ENCODE assay signal across 32 mouse cellular contexts in the genomic region with DNA sequence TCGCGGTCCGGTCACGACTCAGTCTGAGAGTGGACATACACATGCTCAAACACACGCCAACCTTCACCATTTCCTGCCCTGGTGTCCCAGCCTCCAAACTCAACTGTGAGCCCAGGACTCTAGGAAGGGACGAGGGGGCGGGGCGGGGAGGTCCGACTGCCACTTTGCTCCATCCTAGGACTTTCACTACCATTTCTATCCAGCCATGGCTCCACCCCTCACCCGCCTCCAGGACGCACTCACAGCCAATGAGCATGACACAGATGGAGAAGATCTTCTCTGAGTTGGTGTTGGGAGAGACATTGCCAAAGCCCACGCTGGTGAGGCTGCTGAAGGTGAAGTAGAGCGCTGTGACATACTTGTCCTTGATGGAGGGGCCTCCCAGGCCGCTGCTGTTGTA. TPM values are rescaled to one million over a fixed set of nuclear protein-coding genes. Genes with fewer than 3 reads are reported as not detected.
DNase-seq lines count a peak whose midpoint lies in the region; ATAC-seq lines count a peak whose summit lies in the region.
"Had no signal": no experiment of that assay in that cellular context is flagged by ENCODE, and none has a peak within 500 bp of the region (broad histone marks: within the 10 kb centered on the region; RNA-seq: fewer than 3 reads in every experiment).

No protein-coding gene starts in this region.

- H3K36me3 ChIP-seq in heart, embryonic 13.5 days, result peaks cover 69% of the 10 kb centered on the region
- peaks cover 65% of the 10 kb centered on the region for H3K36me3 ChIP-seq in heart, embryonic 12.5 days
- peaks cover 35% of the 10 kb centered on the region for H3K36me3 ChIP-seq in limb, embryonic 10.5 days

- H3K9me3 ChIP-seq in heart, embryonic 13.5 days, result no peaks in the 10 kb centered on the region
- no peaks in the 10 kb centered on the region for H3K9me3 ChIP-seq in heart, embryonic 12.5 days (replicated peaks)
- H3K9me3 ChIP-seq in limb, embryonic 10.5 days (replicated peaks), result no peaks in the 10 kb centered on the region
- H3K9me3 ChIP-seq: G1E; hindbrain, embryonic 10.5 days; hindbrain, embryonic 15.5 days; midbrain, embryonic 10.5 days had no signal

- no peak overlapping the region for H3K27ac ChIP-seq in heart, embryonic 13.5 days (replicated peaks)
- no peak overlapping the region for H3K27ac ChIP-seq in heart, embryonic 12.5 days (ENCODE audit: poor library complexity, severe bottlenecking)
- no peak overlapping the region for H3K27ac ChIP-seq in limb, embryonic 10.5 days
- H3K27ac ChIP-seq: gastrocnemius, adult 2 months; hindbrain, embryonic 10.5 days; hindbrain, embryonic 15.5 days; left cerebral cortex, adult 2 months; liver, embryonic 14.5 days; macrophage; midbrain, embryonic 10.5 days had no signal

- H3K27me3 ChIP-seq in heart, embryonic 13.5 days (replicated peaks), result peaks cover 26% of the 10 kb centered on the region
- peaks cover 12% of the 10 kb centered on the region; the same call in 1 of the 2 replicates for H3K27me3 ChIP-seq in heart, embryonic 12.5 days (replicated peaks)
- H3K27me3 ChIP-seq in limb, embryonic 10.5 days (ENCODE audit: low read depth, poor library complexity, severe bottlenecking), result peaks cover 60% of the 10 kb centered on the region
- H3K27me3 ChIP-seq: hindbrain, embryonic 15.5 days had no signal

- H3K4me3 ChIP-seq in heart, embryonic 13.5 days, result no peak overlapping the region
- H3K4me3 ChIP-seq in heart, embryonic 12.5 days, result no peak overlapping the region
- peak overlapping the region; percentile 21 for H3K4me3 ChIP-seq in limb, embryonic 10.5 days
- H3K4me3 ChIP-seq: gastrocnemius, adult 2 months; hindbrain, embryonic 10.5 days; hindbrain, embryonic 15.5 days; left cerebral cortex, adult 2 months; midbrain, embryonic 10.5 days had no signal

- peak overlapping the region; percentile 24 for H3K9ac ChIP-seq in heart, embryonic 13.5 days
- H3K9ac ChIP-seq in heart, embryonic 12.5 days, result no peak overlapping the region
- H3K9ac ChIP-seq: hindbrain, embryonic 15.5 days; liver, embryonic 14.5 days had no signal

- 36% methylated on average over 14 of the region's 14 CpGs for WGBS in heart, embryonic 13.5 days
- WGBS in heart, embryonic 12.5 days, result 42% methylated on average over 14 of the region's 14 CpGs
- 32% methylated on average over 14 of the region's 14 CpGs for WGBS in limb, embryonic 10.5 days

- DNase-seq in R1 (ENCODE audit: low read depth, low spot score), result peak; percentile 92
- DNase-seq in limb, embryonic 10.5 days (ENCODE audit: low spot score), result no peak
- DNase-seq in kidney, postnatal 10 days, result no peak
- no peak for DNase-seq in gastrocnemius, postnatal 25 days
- DNase-seq in thymus, postnatal 25 days, result no peak
- DNase-seq: adrenal gland, adult 2 months; adrenal gland, postnatal 36 days; cerebellum, adult 18-20 months; cerebellum, postnatal 14 days; gastrocnemius, adult 2 months; heart, postnatal 14 days; kidney, adult 11 months; liver; lung, adult 2 months; lung, postnatal 10 days; spleen, adult 18-20 months; thymus, postnatal 14 days had no signal

- ATAC-seq in heart, embryonic 13.5 days (ENCODE audit: extremely low read depth, insufficient number of reproducible peaks, low FRiP score, low TSS enrichment), result no peak
- no peak for ATAC-seq in heart, embryonic 12.5 days (ENCODE audit: insufficient number of reproducible peaks, low FRiP score)
- ATAC-seq: activated CD4-positive, CD25-positive, alpha-beta regulatory T cell, adult 4 months; forebrain, embryonic 14.5 days; inflammation-experienced regulatory T-cells, adult 6 months; midbrain, embryonic 16.5 days; Patski had no signal

- peaks cover 84% of the 10 kb centered on the region for H3K4me1 ChIP-seq in heart, embryonic 13.5 days
- H3K4me1 ChIP-seq in heart, embryonic 12.5 days (replicated peaks), result peaks cover 85% of the 10 kb centered on the region
- peaks cover 74% of the 10 kb centered on the region for H3K4me1 ChIP-seq in limb, embryonic 10.5 days

- H3K4me2 ChIP-seq in heart, embryonic 13.5 days, result no peak overlapping the region
- no peak overlapping the region for H3K4me2 ChIP-seq in heart, embryonic 12.5 days
- H3K4me2 ChIP-seq: hindbrain, embryonic 15.5 days had no signal

RNA-seq across cellular contexts. Expression of gene Kcnh2, which starts 26.2 kb away (rescaled TPM):
- polyA plus RNA-seq in heart, embryonic 13.5 days (2015; fragmentation: Nextera tagmentation; extraction: Ambion mirVana), result 24.4 and 26.2 TPM in 2 replicates
- 38.2 and 40.5 TPM in 2 replicates for polyA plus RNA-seq in heart, embryonic 12.5 days (2016; fragmentation: Nextera tagmentation; extraction: Ambion mirVana)
- polyA plus RNA-seq in limb, embryonic 10.5 days (2016; fragmentation: Nextera tagmentation; extraction: Ambion mirVana), result 15.0 and 19.3 TPM in 2 replicates
- total RNA-seq in gastrocnemius, postnatal 25 days (2021), result 1 to 10 TPM; 2.1 to 3.7 TPM
- polyA plus RNA-seq: macrophage had no signal

RNA-seq across cellular contexts. Expression of gene Nos3, which starts 39.4 kb away (rescaled TPM):
- polyA plus RNA-seq in heart, embryonic 13.5 days (2015; fragmentation: Nextera tagmentation; extraction: Ambion mirVana), result 34.0 and 35.0 TPM in 2 replicates
- 45.9 and 46.9 TPM in 2 replicates for polyA plus RNA-seq in heart, embryonic 12.5 days (2016; fragmentation: Nextera tagmentation; extraction: Ambion mirVana)
- 8.4 and 8.9 TPM in 2 replicates for polyA plus RNA-seq in limb, embryonic 10.5 days (2016; fragmentation: Nextera tagmentation; extraction: Ambion mirVana)
- total RNA-seq in gastrocnemius, postnatal 25 days (2021), result 1 to 10 TPM; 5.6 to 7.7 TPM
- total RNA-seq: neutrophil, adult 5-6 weeks had no signal
- polyA plus RNA-seq: macrophage had no signal
